12 mouse cellular contexts compared by ENCODE assay signal in the genomic region with DNA sequence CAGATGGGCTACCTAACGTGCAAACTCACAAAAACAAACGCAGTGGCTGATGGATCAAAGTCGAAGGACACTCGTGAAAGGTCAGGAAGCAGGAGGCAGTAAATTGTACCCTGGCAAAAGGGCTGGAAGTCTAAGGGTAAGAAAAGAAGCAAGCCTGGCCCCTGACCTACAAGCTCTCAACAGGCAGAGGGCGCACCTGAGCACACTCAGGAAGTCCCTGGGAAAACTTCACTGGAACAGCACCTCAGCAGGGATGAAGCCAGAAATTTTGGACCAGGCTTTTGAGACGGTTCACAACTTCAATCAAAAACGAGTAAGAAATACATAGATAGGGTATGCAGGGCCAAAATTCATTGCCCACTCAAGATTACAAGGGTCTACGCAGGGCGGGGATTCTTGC. TPM values are rescaled to one million over a fixed set of nuclear protein-coding genes. Genes with fewer than 3 reads are reported as not detected.
DNase-seq lines count a peak whose midpoint lies in the region; ATAC-seq and TF ChIP-seq lines count a peak whose summit lies in the region.
"Not testable (repeated sequence)": the region's sequence is repeated elsewhere in the genome, so short reads cannot be mapped to it uniquely, and the experiment has no call there.
"Had no signal": no experiment of that assay in that cellular context is flagged by ENCODE, and none has a peak within 500 bp of the region (broad histone marks: within the 10 kb centered on the region; RNA-seq: fewer than 3 reads in every experiment).

No protein-coding gene starts in this region.

- peak overlapping the region; percentile 61; the same call in 1 of the 2 replicates for H3K4me3 ChIP-seq in brown adipose tissue, adult 24 weeks (ENCODE audit: insufficient read depth, low read depth, low read length)
- H3K4me3 ChIP-seq in forebrain, embryonic 14.5 days (ENCODE audit: low read depth, low read length); heart, embryonic 14.5 days (ENCODE audit: control insufficient read depth in 1 of 2, insufficient read depth in 1 of 2, low read depth in 1 of 2, low read length in 2 of 2); intestine, embryonic 14.5 days (ENCODE audit: low read depth, low read length); liver, postnatal 0 days (ENCODE audit: low read depth, low read length); stomach, postnatal 0 days (ENCODE audit: low read depth, low read length): not testable (repeated sequence)
- peak overlapping the region; percentile 45; the same call in 1 of the 2 replicates for H3K4me3 ChIP-seq in midbrain, postnatal 0 days (ENCODE audit: low read depth, low read length)

- not testable (repeated sequence) for H3K27me3 ChIP-seq in forebrain, embryonic 14.5 days (replicated peaks; ENCODE audit: control insufficient read depth, insufficient read depth, low read length); heart, embryonic 14.5 days (ENCODE audit: control insufficient read depth, insufficient read depth, low read length); intestine, embryonic 14.5 days (replicated peaks; ENCODE audit: control insufficient read depth, insufficient read depth, low read length); liver, postnatal 0 days (ENCODE audit: insufficient read depth, low read length); midbrain, postnatal 0 days (ENCODE audit: insufficient read depth, low read length); stomach, postnatal 0 days (ENCODE audit: control insufficient read depth, insufficient read depth, low read length)

- not testable (repeated sequence) for H3K9ac ChIP-seq in forebrain, embryonic 14.5 days (ENCODE audit: low read length); heart, embryonic 14.5 days (ENCODE audit: low read length); intestine, embryonic 14.5 days (ENCODE audit: low read length); liver, postnatal 0 days (replicated peaks); midbrain, postnatal 0 days (replicated peaks; ENCODE audit: low read length, poor library complexity, severe bottlenecking); stomach, postnatal 0 days (ENCODE audit: low read length)

- under 1% methylated on average over 7 of the region's 9 CpGs for WGBS in forebrain, embryonic 14.5 days
- WGBS in heart, embryonic 14.5 days, result 3% methylated on average over 7 of the region's 9 CpGs
- 6% methylated on average over 9 of the region's 9 CpGs for WGBS in intestine, embryonic 14.5 days
- WGBS in liver, postnatal 0 days (ENCODE audit: insufficient replicate concordance), result 9% methylated on average over 8 of the region's 9 CpGs
- WGBS in midbrain, postnatal 0 days, result 3% methylated on average over 8 of the region's 9 CpGs
- WGBS in stomach, postnatal 0 days, result 2% methylated on average over 8 of the region's 9 CpGs

- ATAC-seq in forebrain, embryonic 14.5 days; heart, embryonic 14.5 days (ENCODE audit: insufficient number of reproducible peaks, insufficient read depth, low FRiP score, low read depth); intestine, embryonic 14.5 days (replicated peaks; ENCODE audit: low FRiP score, low TSS enrichment, low read depth); liver, postnatal 0 days; midbrain, postnatal 0 days (ENCODE audit: low FRiP score); stomach, postnatal 0 days (ENCODE audit: low FRiP score, low TSS enrichment): not testable (repeated sequence)

- TF ChIP-seq CTCF in liver, postnatal 0 days (IDR thresholded peaks at IDR 0.05; ENCODE audit: low read depth), result peak; percentile 21; the same call in 1 of the 2 replicates
- TF ChIP-seq CTCF in midbrain, postnatal 0 days (IDR thresholded peaks at IDR 0.05), result peak; percentile 64
- peak; percentile 58 for TF ChIP-seq CTCF in stomach, postnatal 0 days (IDR thresholded peaks at IDR 0.05; ENCODE audit: low read depth)

- DNase-seq in forebrain, embryonic 14.5 days (ENCODE audit: low spot score); intestine, embryonic 14.5 days (ENCODE audit: low spot score); liver, postnatal 0 days; midbrain, postnatal 0 days (ENCODE audit: low spot score); stomach, postnatal 0 days (ENCODE audit: low spot score): not testable (repeated sequence)
- DNase-seq in layer of hippocampus, adult 9-10 months (ENCODE audit: low spot score), result peak; percentile 10

- not testable (repeated sequence) for H3K36me3 ChIP-seq in forebrain, embryonic 14.5 days (ENCODE audit: control insufficient read depth, insufficient read depth, low read length); heart, embryonic 14.5 days (ENCODE audit: control insufficient read depth, insufficient read depth, low read length); intestine, embryonic 14.5 days (ENCODE audit: control insufficient read depth, insufficient read depth, low read length); liver, postnatal 0 days (replicated peaks; ENCODE audit: insufficient read depth, low read length); midbrain, postnatal 0 days (ENCODE audit: insufficient read depth, low read length); stomach, postnatal 0 days (ENCODE audit: control insufficient read depth, insufficient read depth, low read length)

- peak overlapping the region; percentile 92 for H3K27ac ChIP-seq in brown adipose tissue, adult 24 weeks (replicated peaks; ENCODE audit: low read depth, low read length)
- not testable (repeated sequence) for H3K27ac ChIP-seq in forebrain, embryonic 14.5 days (ENCODE audit: low read depth, low read length); heart, embryonic 14.5 days (replicated peaks in 1 of 2; ENCODE audit: control insufficient read depth in 1 of 2, insufficient read depth in 1 of 2, low read depth in 2 of 2, low read length in 2 of 2); intestine, embryonic 14.5 days (ENCODE audit: low read depth); liver, postnatal 0 days (ENCODE audit: low read depth); midbrain, postnatal 0 days (ENCODE audit: low read depth, low read length); stomach, postnatal 0 days (replicated peaks)

- not testable (repeated sequence) for H3K9me3 ChIP-seq in forebrain, embryonic 14.5 days (replicated peaks; ENCODE audit: control insufficient read depth, low read length); heart, embryonic 14.5 days (ENCODE audit: control insufficient read depth, low read length); intestine, embryonic 14.5 days (ENCODE audit: control insufficient read depth, low read length); liver, postnatal 0 days (ENCODE audit: low read length); midbrain, postnatal 0 days (ENCODE audit: low read length); stomach, postnatal 0 days (ENCODE audit: control insufficient read depth, low read length)

- H3K4me1 ChIP-seq in brown adipose tissue, adult 24 weeks (ENCODE audit: control insufficient read depth, insufficient read depth, insufficient read length, low read length); forebrain, embryonic 14.5 days (ENCODE audit: control insufficient read depth, insufficient read depth, low read length); heart, embryonic 14.5 days (ENCODE audit: control insufficient read depth in 2 of 2, insufficient read depth in 2 of 2, low read length in 2 of 2); intestine, embryonic 14.5 days (replicated peaks; ENCODE audit: control insufficient read depth, insufficient read depth, low read length); liver, postnatal 0 days (ENCODE audit: insufficient read depth); midbrain, postnatal 0 days (ENCODE audit: insufficient read depth, low read length); stomach, postnatal 0 days (replicated peaks; ENCODE audit: control insufficient read depth, insufficient read depth): not testable (repeated sequence)

- H3K4me2 ChIP-seq in forebrain, embryonic 14.5 days (ENCODE audit: low read length), result peak overlapping the region; percentile 69; the same call in 1 of the 2 replicates
- peak overlapping the region; percentile 67 for H3K4me2 ChIP-seq in heart, embryonic 14.5 days (ENCODE audit: low read length)
- peak overlapping the region; percentile 55; the same call in 1 of the 2 replicates for H3K4me2 ChIP-seq in intestine, embryonic 14.5 days (ENCODE audit: low read length)
- H3K4me2 ChIP-seq in liver, postnatal 0 days (ENCODE audit: low read depth, low read length); stomach, postnatal 0 days (replicated peaks; ENCODE audit: low read depth): not testable (repeated sequence)
- H3K4me2 ChIP-seq in midbrain, postnatal 0 days (ENCODE audit: low read depth, low read length, poor library complexity, severe bottlenecking), result peak overlapping the region; percentile 61; the same call in 1 of the 2 replicates

- not testable (repeated sequence) for TF ChIP-seq EP300 in liver, postnatal 0 days (IDR thresholded peaks at IDR 0.05; ENCODE audit: low read depth); stomach, postnatal 0 days (optimal IDR thresholded peaks at IDR 0.05)

RNA-seq across cellular contexts. Expression of gene Gm10406, which starts 1.0 kb away (rescaled TPM):
- polyA plus RNA-seq in brown adipose tissue, adult 24 weeks (2012; ENCODE audit: insufficient read depth, insufficient read length, missing spikeins), result not detected in 2 replicates
- polyA plus RNA-seq in forebrain, embryonic 14.5 days (2014; fragmentation: Nextera tagmentation; extraction: Ambion mirVana), result 2.6 and 3.0 TPM in 2 replicates
- 0.20 and 0.28 TPM in 2 replicates for polyA plus RNA-seq in heart, embryonic 14.5 days (2014; fragmentation: Nextera tagmentation; extraction: Ambion mirVana)
- polyA plus RNA-seq in intestine, embryonic 14.5 days (2014; fragmentation: Nextera tagmentation; extraction: Ambion mirVana), result 1.1 and 1.3 TPM in 2 replicates
- not detected in 2 replicates for polyA plus RNA-seq in liver, postnatal 0 days (2015; fragmentation: Nextera tagmentation; extraction: Ambion mirVana)
- 3.0 and 7.4 TPM in 2 replicates for total RNA-seq in midbrain, postnatal 0 days (2014; rRNA removed)
- polyA plus RNA-seq in midbrain, postnatal 0 days (2015; fragmentation: Nextera tagmentation; extraction: Ambion mirVana), result 6.6 and 6.9 TPM in 2 replicates
- polyA plus RNA-seq in stomach, postnatal 0 days (2015; fragmentation: Nextera tagmentation; extraction: Ambion mirVana), result 0.27 and 0.44 TPM in 2 replicates
- total RNA-seq: gastrocnemius, postnatal 36 days had no signal
- polyA plus RNA-seq: erythroblast, embryonic 14.5 days had no signal

RNA-seq across cellular contexts. Expression of gene Gm3685, which starts 18.5 kb away (rescaled TPM):
- not detected in 2 replicates for polyA plus RNA-seq in brown adipose tissue, adult 24 weeks (2012; ENCODE audit: insufficient read depth, insufficient read length, missing spikeins)
- polyA plus RNA-seq in forebrain, embryonic 14.5 days (2014; fragmentation: Nextera tagmentation; extraction: Ambion mirVana), result not detected in 2 replicates
- polyA plus RNA-seq in heart, embryonic 14.5 days (2014; fragmentation: Nextera tagmentation; extraction: Ambion mirVana), result not detected in 2 replicates
- not detected in 2 replicates for polyA plus RNA-seq in intestine, embryonic 14.5 days (2014; fragmentation: Nextera tagmentation; extraction: Ambion mirVana)
- polyA plus RNA-seq in liver, postnatal 0 days (2015; fragmentation: Nextera tagmentation; extraction: Ambion mirVana), result not detected in 2 replicates
- not detected in 2 replicates for total RNA-seq in midbrain, postnatal 0 days (2014; rRNA removed)
- not detected in 2 replicates for polyA plus RNA-seq in midbrain, postnatal 0 days (2015; fragmentation: Nextera tagmentation; extraction: Ambion mirVana)
- polyA plus RNA-seq in stomach, postnatal 0 days (2015; fragmentation: Nextera tagmentation; extraction: Ambion mirVana), result not detected in 2 replicates
- total RNA-seq: gastrocnemius, postnatal 36 days; left cerebral cortex, postnatal 10 days had no signal
- polyA plus RNA-seq: erythroblast, embryonic 14.5 days; intestine, embryonic 15.5 days had no signal

RNA-seq across cellular contexts. Expression of gene Gm6356, which starts 52.7 kb away (rescaled TPM):
- polyA plus RNA-seq in brown adipose tissue, adult 24 weeks (2012; ENCODE audit: insufficient read depth, insufficient read length, missing spikeins), result not detected in 2 replicates
- not detected in 2 replicates for polyA plus RNA-seq in forebrain, embryonic 14.5 days (2014; fragmentation: Nextera tagmentation; extraction: Ambion mirVana)
- not detected in 2 replicates for polyA plus RNA-seq in heart, embryonic 14.5 days (2014; fragmentation: Nextera tagmentation; extraction: Ambion mirVana)
- polyA plus RNA-seq in intestine, embryonic 14.5 days (2014; fragmentation: Nextera tagmentation; extraction: Ambion mirVana), result not detected in 2 replicates
- polyA plus RNA-seq in liver, postnatal 0 days (2015; fragmentation: Nextera tagmentation; extraction: Ambion mirVana), result not detected in 2 replicates
- total RNA-seq in midbrain, postnatal 0 days (2014; rRNA removed), result not detected in 2 replicates
- polyA plus RNA-seq in midbrain, postnatal 0 days (2015; fragmentation: Nextera tagmentation; extraction: Ambion mirVana), result not detected in 2 replicates
- not detected in 2 replicates for polyA plus RNA-seq in stomach, postnatal 0 days (2015; fragmentation: Nextera tagmentation; extraction: Ambion mirVana)
- total RNA-seq: gastrocnemius, postnatal 36 days; left cerebral cortex, postnatal 10 days had no signal
- polyA plus RNA-seq: erythroblast, embryonic 14.5 days; intestine, embryonic 15.5 days had no signal
